Mouse (Mus musculus) MEL-GATA-1-ER (cell line): ENCODE data around the gene Tmem115.

Experiments used
- DNase-seq: peaks from one replicate; pipeline ENCODE4 v3.0.0-alpha.2; 2012; ENCODE audit warnings: low read depth; ENCODE audit errors: extremely low read depth

Gene Tmem115

GRCm38 (mm10) chr9:107533791-107534407 lies at the start of gene Tmem115:
TSS of gene Tmem115 (plus strand) at chr9:107533945.
- DNase-seq: peak; percentile 96

GRCm38 (mm10) chr9:107484302-107484701 lies 49.4 kb upstream of the Tmem115 start:
- DNase-seq: no peak

GRCm38 (mm10) chr9:107484766-107485165 lies 49.0 kb upstream of the Tmem115 start:
- DNase-seq: no peak

GRCm38 (mm10) chr9:107486086-107486485 lies 47.7 kb upstream of the Tmem115 start:
- DNase-seq: no peak

- no peak for DNase-seq
Observed at GRCm38 (mm10) chr9:107486507-107487225, 47.1 kb upstream of the Tmem115 start.

- no peak for DNase-seq
Observed at GRCm38 (mm10) chr9:107490146-107490545, 43.6 kb upstream of the Tmem115 start.

GRCm38 (mm10) chr9:107490625-107491024 lies 43.1 kb upstream of the Tmem115 start:
- DNase-seq: no peak

- DNase-seq: no peak
Observed at GRCm38 (mm10) chr9:107493511-107493910, 40.2 kb upstream of the Tmem115 start.

- DNase-seq: no peak
Observed at GRCm38 (mm10) chr9:107494238-107494637, 39.5 kb upstream of the Tmem115 start.

GRCm38 (mm10) chr9:107496359-107496758 lies 37.4 kb upstream of the Tmem115 start:
- DNase-seq: no peak

- DNase-seq: no peak
Observed at GRCm38 (mm10) chr9:107500708-107501286, 32.9 kb upstream of the Tmem115 start.

- DNase-seq: no peak
Observed at GRCm38 (mm10) chr9:107502131-107502846, 31.5 kb upstream of the Tmem115 start.

GRCm38 (mm10) chr9:107504662-107505537 lies 28.8 kb upstream of the Tmem115 start:
- DNase-seq: no peak

GRCm38 (mm10) chr9:107508266-107508665 lies 25.5 kb upstream of the Tmem115 start:
- no peak for DNase-seq

- DNase-seq: no peak
Observed at GRCm38 (mm10) chr9:107510384-107511100, 23.2 kb upstream of the Tmem115 start.

- no peak for DNase-seq
Observed at GRCm38 (mm10) chr9:107511436-107511835, 22.3 kb upstream of the Tmem115 start.

GRCm38 (mm10) chr9:107512326-107512725 lies 21.4 kb upstream of the Tmem115 start:
- DNase-seq: no peak

- DNase-seq: no peak
Observed at GRCm38 (mm10) chr9:107514303-107514955, 19.3 kb upstream of the Tmem115 start.

GRCm38 (mm10) chr9:107520331-107520730 lies 13.4 kb upstream of the Tmem115 start:
- no peak for DNase-seq

GRCm38 (mm10) chr9:107521190-107521589 lies 12.6 kb upstream of the Tmem115 start:
- no peak for DNase-seq
